Comparison of ENCODE assay signal across 14 mouse cellular contexts in genomic region chr2:124522426-124522825, GRCm38 (mm10).
DNase-seq lines count a peak whose midpoint lies in the region; ATAC-seq and TF ChIP-seq lines count a peak whose summit lies in the region.
"Had no signal": no experiment of that assay in that cellular context is flagged by ENCODE, and none has a peak within 500 bp of the region (broad histone marks: within the 10 kb centered on the region; RNA-seq: fewer than 3 reads in every experiment).

No protein-coding gene starts in this region.

- no peak overlapping the region for H3K4me2 ChIP-seq in lung, embryonic 16.5 days (ENCODE audit: low read depth, low read length)
- H3K4me2 ChIP-seq in intestine, embryonic 15.5 days (replicated peaks): no peak overlapping the region
- H3K4me2 ChIP-seq: hindbrain, embryonic 12.5 days; lung, embryonic 15.5 days had no signal

- DNase-seq in kidney, adult 2 months: peak; percentile 1
- no peak for DNase-seq in kidney, postnatal 4 days
- peak; percentile 12 for DNase-seq in NIH3T3 (ENCODE audit: low read depth)
- DNase-seq in gastrocnemius, adult 18-20 months (ENCODE audit: low spot score): peak; percentile 78
- DNase-seq: adrenal gland, adult 2 months; cerebellum, postnatal 36 days; spleen, adult 18-20 months; thymus, adult 18-20 months had no signal

- no peak for TF ChIP-seq CTCF in kidney, adult 2 months (conservative IDR thresholded peaks at IDR 0.05; ENCODE audit: insufficient read depth, insufficient read length, low read depth, low read length)

- H3K27ac ChIP-seq in kidney, adult 2 months (ENCODE audit: insufficient read depth, low read depth, low read length): no peak overlapping the region
- no peak overlapping the region for H3K27ac ChIP-seq in lung, embryonic 16.5 days (ENCODE audit: low read length)
- no peak overlapping the region for H3K27ac ChIP-seq in intestine, embryonic 15.5 days
- H3K27ac ChIP-seq: hindbrain, embryonic 12.5 days; limb, embryonic 10.5 days; lung, embryonic 15.5 days had no signal

- peak; percentile 31; the same call in 1 of the 2 replicates for ATAC-seq in lung, embryonic 16.5 days (ENCODE audit: low read depth)
- no peak for ATAC-seq in megakaryocyte-erythroid progenitor cell, adult 5-6 weeks (replicated peaks; ENCODE audit: low FRiP score, low TSS enrichment, poor library complexity, severe bottlenecking)
- no peak for ATAC-seq in intestine, embryonic 15.5 days

- H3K27me3 ChIP-seq in kidney, adult 2 months (replicated peaks; ENCODE audit: control insufficient read depth, insufficient read depth, low read length): no peaks in the 10 kb centered on the region
- H3K27me3 ChIP-seq in lung, embryonic 16.5 days (ENCODE audit: control insufficient read depth, insufficient read depth, low read depth, low read length): no peaks in the 10 kb centered on the region
- no peaks in the 10 kb centered on the region for H3K27me3 ChIP-seq in intestine, embryonic 15.5 days (replicated peaks)
- H3K27me3 ChIP-seq: hindbrain, embryonic 12.5 days; lung, embryonic 15.5 days had no signal

- no peak overlapping the region for H3K4me3 ChIP-seq in kidney, adult 2 months (ENCODE audit: insufficient read depth, low read depth, low read length)
- no peak overlapping the region for H3K4me3 ChIP-seq in lung, embryonic 16.5 days (ENCODE audit: low read length)
- H3K4me3 ChIP-seq in intestine, embryonic 15.5 days (replicated peaks): no peak overlapping the region
- H3K4me3 ChIP-seq: hindbrain, embryonic 12.5 days; limb, embryonic 10.5 days; lung, embryonic 15.5 days had no signal

- WGBS in kidney, adult 2 months: 72% methylated on average over 3 of the region's 3 CpGs
- WGBS in lung, embryonic 16.5 days: 72% methylated on average over 3 of the region's 3 CpGs
- 66% methylated on average over 3 of the region's 3 CpGs for WGBS in intestine, embryonic 15.5 days

- no peak for TF ChIP-seq POLR2A in kidney, adult 2 months (IDR thresholded peaks at IDR 0.05; ENCODE audit: low read depth, low read length)

- H3K36me3 ChIP-seq in kidney, adult 2 months (ENCODE audit: control insufficient read depth, insufficient read depth, low read length): no peaks in the 10 kb centered on the region
- H3K36me3 ChIP-seq in lung, embryonic 16.5 days (ENCODE audit: control insufficient read depth, insufficient read depth, low read length): no peaks in the 10 kb centered on the region
- H3K36me3 ChIP-seq in intestine, embryonic 15.5 days: no peaks in the 10 kb centered on the region
- H3K36me3 ChIP-seq: hindbrain, embryonic 12.5 days; limb, embryonic 10.5 days; lung, embryonic 15.5 days had no signal

- H3K9ac ChIP-seq in lung, embryonic 16.5 days (ENCODE audit: low read length): no peak overlapping the region
- no peak overlapping the region for H3K9ac ChIP-seq in intestine, embryonic 15.5 days
- H3K9ac ChIP-seq: hindbrain, embryonic 12.5 days; lung, embryonic 15.5 days had no signal

- H3K9me3 ChIP-seq in lung, embryonic 16.5 days (ENCODE audit: control insufficient read depth, low read length): no peaks in the 10 kb centered on the region
- H3K9me3 ChIP-seq in intestine, embryonic 15.5 days: no peaks in the 10 kb centered on the region
- H3K9me3 ChIP-seq: hindbrain, embryonic 12.5 days; limb, embryonic 10.5 days; lung, embryonic 15.5 days had no signal

- no peaks in the 10 kb centered on the region for H3K4me1 ChIP-seq in kidney, adult 2 months (ENCODE audit: control insufficient read depth, insufficient read depth, low read length)
- H3K4me1 ChIP-seq in lung, embryonic 16.5 days (replicated peaks; ENCODE audit: control insufficient read depth, insufficient read depth, low read length): no peaks in the 10 kb centered on the region
- H3K4me1 ChIP-seq in intestine, embryonic 15.5 days (replicated peaks): no peaks in the 10 kb centered on the region
- H3K4me1 ChIP-seq: hindbrain, embryonic 12.5 days; limb, embryonic 10.5 days had no signal

Comparison
In these comparisons a context has a peak if more than half of its experiments do, and no peak if none do; other contexts are left out.
1. DNase-seq: peak in kidney, adult 2 months (single experiment), NIH3T3 (single experiment) and gastrocnemius, adult 18-20 months (single experiment); none in kidney, postnatal 4 days (0 of 2).